Mouse (Mus musculus) thymus, adult 2 months (tissue): Measurements from ENCODE around the gene Ppm1a.

Experiments
- CTCF ChIP-seq: fragments of 200-500 bp; IDR thresholded peaks from 2 replicates; pipeline ENCODE4 v1.5.1; 2012; ENCODE audit warnings: mild to moderate bottlenecking, control low read depth, low read length, moderate library complexity, borderline replicate concordance; ENCODE audit not compliant: control insufficient read depth, poor library complexity, insufficient read depth; ENCODE audit errors: extremely low read depth
- POLR2A ChIP-seq: fragments of 200-500 bp; IDR thresholded peaks from 2 replicates; pipeline ENCODE4 v1.6.1; 2012; ENCODE audit warnings: mild to moderate bottlenecking, low read length, control low read depth, moderate library complexity; ENCODE audit not compliant: control insufficient read depth, poor library complexity, insufficient read depth; ENCODE audit errors: extremely low read depth

DNA sequence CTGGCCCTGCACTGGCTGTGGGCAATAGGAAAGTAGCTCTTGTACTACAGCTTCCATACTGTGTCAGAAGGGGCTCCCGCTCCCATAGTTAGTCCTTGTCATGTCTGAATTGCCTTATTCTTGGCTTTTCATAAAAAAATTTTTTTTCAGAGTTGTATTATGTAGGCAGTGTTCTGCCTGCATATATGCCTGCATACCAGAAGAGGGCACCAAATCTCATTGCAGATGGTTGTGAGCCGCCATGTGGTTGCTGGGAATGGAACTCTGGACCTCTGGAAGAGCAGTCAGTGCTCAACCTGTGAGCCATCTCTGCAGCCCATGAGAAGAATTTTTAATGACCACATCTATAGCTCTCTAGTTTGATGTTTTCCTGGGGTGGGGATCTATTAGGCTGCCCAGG lies 13.9 kb downstream of the Ppm1a start:
- TF ChIP-seq CTCF (no peak), POLR2A (no peak)
